Mouse (Mus musculus): ENCODE results near the gene Duxbl2.
"Not testable (repeated sequence)": the region's sequence is repeated elsewhere in the genome, so short reads cannot be mapped to it uniquely, and the experiment has no call there.

DNA sequence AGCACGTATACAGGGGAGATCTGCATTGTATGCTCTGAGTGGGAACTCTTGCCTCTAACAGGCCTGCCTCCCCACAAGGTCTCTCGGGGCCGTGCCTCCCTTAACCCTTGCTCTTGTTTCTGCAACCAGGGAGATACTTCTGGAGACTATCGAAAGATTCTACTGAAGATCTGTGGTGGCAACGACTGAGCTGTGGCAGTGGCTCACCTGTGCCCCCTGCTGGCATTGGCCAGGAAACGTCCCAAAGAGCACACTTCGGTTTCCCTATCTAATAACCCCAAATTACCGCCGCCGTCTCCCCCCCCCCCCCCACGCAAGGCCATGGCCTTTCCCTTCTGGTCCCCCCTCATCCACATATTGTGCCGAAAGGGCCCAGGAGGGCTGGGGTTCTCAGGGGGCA lies 47.1 kb downstream of the Duxbl2 start:
- TF ChIP-seq POLR2A (IDR thresholded peaks at IDR 0.05; ENCODE audit: low read depth, low read length); CTCF (IDR thresholded peaks at IDR 0.05; ENCODE audit: borderline replicate concordance, insufficient read depth, low read length): not testable (repeated sequence)

Measured in embryonic fibroblast, embryonic 13.5 days (primary cell).